Mouse (Mus musculus) heart, embryonic 15.5 days (tissue): ENCODE data around the gene Gm35549. TPM values are rescaled to one million over a fixed set of nuclear protein-coding genes. Genes with fewer than 3 reads are reported as not detected.

Experiments used
- polyA plus RNA-seq: library from polyadenylated mRNA; unstranded; fragments of >200 nt; fragmentation: Nextera tagmentation; extraction: Ambion mirVana; gene quantifications from 2 replicates; pipeline ENCODE4 v1.2.1, GENCODE M21; 2015

The Gm35549 gene
- polyA plus RNA-seq, 1 experiment from 2014 or later: 0.29 TPM

Other genes with a start within 250 kb of the Gm35549 start
- gene Topaz1, start 96.7 kb downstream of the Gm35549 start, polyA plus RNA-seq: 0.05 TPM in 1 of 2 replicates, not detected in the other
- gene Tcaim, start 38.5 kb downstream of the Gm35549 start, polyA plus RNA-seq: 5.3 and 6.1 TPM in 2 replicates
- 33.1 and 41.2 TPM in 2 replicates for gene Zfp445, start 22.0 kb upstream of the Gm35549 start, polyA plus RNA-seq
- gene Zkscan7, start 41.6 kb upstream of the Gm35549 start, polyA plus RNA-seq: 1.9 and 2.6 TPM in 2 replicates
- gene Zfp105, start 79.0 kb upstream of the Gm35549 start, polyA plus RNA-seq: 9.4 and 9.6 TPM in 2 replicates
- gene 1110059G10Rik, start 107.0 kb upstream of the Gm35549 start, polyA plus RNA-seq: 18.7 and 23.7 TPM in 2 replicates
- 23.8 and 31.2 TPM in 2 replicates for gene Kif15, start 107.0 kb upstream of the Gm35549 start, polyA plus RNA-seq
- 15.4 and 18.1 TPM in 2 replicates for gene Tmem42, start 177.3 kb upstream of the Gm35549 start, polyA plus RNA-seq
- 0.24 and 0.30 TPM in 2 replicates for gene Tgm4, start 190.7 kb upstream of the Gm35549 start, polyA plus RNA-seq